Mouse (Mus musculus) heart, embryonic 14.5 days (tissue): ENCODE measurements around the gene Eif2a. TPM values are rescaled to one million over a fixed set of nuclear protein-coding genes. Genes with fewer than 3 reads are reported as not detected.

ENCODE experiments used
- ATAC-seq: fragments of 200-750 bp; cut with Nextera tagmentation; 2 replicates; pipeline ENCODE4 v1.8.0; 2017; ENCODE audit warnings: low read depth, moderate TSS enrichment; ENCODE audit not compliant: insufficient number of reproducible peaks, insufficient read depth, low FRiP score
- H3K27ac ChIP-seq, 2 experiments: fragments of 200-500 bp in 1 of 2; fragments of 300-500 bp in 1 of 2; sonication (generic) in 1 of 2; replicated peaks in 1 of 2; 2 replicates each; pipeline ENCODE4 v1.5.1; 2012 to 2014; ENCODE audit warnings: low read depth in 2 of 2, low read length in 2 of 2, control low read depth in 1 of 2, mild to moderate bottlenecking in 1 of 2, mixed read lengths in 1 of 2; ENCODE audit not compliant: control insufficient read depth in 1 of 2, insufficient read depth in 1 of 2
- H3K27me3 ChIP-seq: fragments of 300-500 bp; sonication (generic); 2 replicates; pipeline ENCODE4 v1.6.1; 2014; ENCODE audit warnings: mild to moderate bottlenecking, low read length, control low read depth; ENCODE audit not compliant: control insufficient read depth, insufficient read depth
- H3K36me3 ChIP-seq: fragments of 300-500 bp; sonication (generic); 2 replicates; pipeline ENCODE4 v1.6.1; 2014; ENCODE audit warnings: mild to moderate bottlenecking, control low read depth, low read length, mixed read lengths; ENCODE audit not compliant: control insufficient read depth, insufficient read depth
- H3K4me1 ChIP-seq, 2 experiments: fragments of 200-500 bp in 1 of 2; fragments of 300-500 bp in 1 of 2; sonication (generic) in 1 of 2; 2 replicates each; pipeline ENCODE4 v1.6.1; 2012 to 2014; ENCODE audit warnings: low read length in 2 of 2, control low read depth in 1 of 2, mixed read lengths in 1 of 2; ENCODE audit not compliant: control insufficient read depth in 2 of 2, insufficient read depth in 2 of 2
- H3K4me2 ChIP-seq: fragments of 300-500 bp; sonication (generic); 2 replicates; pipeline ENCODE4 v1.6.1; 2014; ENCODE audit warnings: mild to moderate bottlenecking, low read length
- H3K4me3 ChIP-seq, 2 experiments: fragments of 200-500 bp in 1 of 2; fragments of 300-500 bp in 1 of 2; sonication (generic) in 1 of 2; 2 replicates each; pipeline ENCODE4 v1.5.1; 2012 to 2014; ENCODE audit warnings: low read length in 2 of 2, mild to moderate bottlenecking in 2 of 2, control low read depth in 1 of 2, low read depth in 1 of 2, moderate library complexity in 1 of 2; ENCODE audit not compliant: control insufficient read depth in 1 of 2, insufficient read depth in 1 of 2
- H3K9ac ChIP-seq: fragments of 300-500 bp; sonication (generic); 2 replicates; pipeline ENCODE4 v1.6.1; 2014; ENCODE audit warnings: mild to moderate bottlenecking, low read length
- H3K9me3 ChIP-seq: fragments of 300-500 bp; sonication (generic); 2 replicates; pipeline ENCODE4 v1.6.1; 2016; ENCODE audit warnings: low read length, control low read depth; ENCODE audit not compliant: control insufficient read depth
- WGBS: fragments of 180-500 bp; shearing (Covaris S2); extraction: QIAGEN DNeasy Blood & Tissue Kit; methylation state at CpG from one replicate; pipeline ENCODE4 v1.1.7; 2014; 5-methylcytosine and 5-hydroxymethylcytosine counted together
- polyA plus RNA-seq: library from polyadenylated mRNA; unstranded; fragments of >200 nt; fragmentation: Nextera tagmentation; extraction: Ambion mirVana; gene quantifications from 2 replicates; pipeline ENCODE4 v1.2.1, GENCODE M21; 2014

Gene Eif2a
- polyA plus RNA-seq, 1 experiment from 2014 or later, result 40.7 TPM

DNA sequence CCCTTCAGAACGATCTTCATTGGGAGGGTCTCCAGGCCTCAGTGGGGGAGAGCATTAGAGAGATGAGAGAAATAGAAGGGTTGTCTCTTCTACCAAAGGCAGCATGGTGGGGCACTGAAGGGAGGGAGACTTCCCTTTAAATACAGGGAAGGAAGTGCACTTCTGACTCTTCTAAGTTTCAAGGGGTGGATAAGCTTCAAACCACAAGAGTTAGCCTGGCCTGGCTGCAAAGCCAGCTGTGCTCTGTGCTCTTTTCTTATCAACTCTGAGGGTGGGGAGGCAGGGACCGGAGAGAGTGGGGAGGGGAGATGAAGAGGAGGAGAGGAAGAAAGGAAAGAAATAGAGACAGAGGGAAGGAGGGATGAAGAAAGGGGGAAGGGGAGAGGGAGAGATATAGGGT lies 23.7 kb upstream of the Eif2a start:
- H3K9ac ChIP-seq, result no peak overlapping the region
- WGBS, result 29% methylated on average over 2 of the region's 2 CpGs
- no peaks in the 10 kb centered on the region for H3K36me3 ChIP-seq
- no peak for ATAC-seq
- no peak overlapping the region for H3K27ac ChIP-seq
- H3K9me3 ChIP-seq, result no peaks in the 10 kb centered on the region
- H3K4me3 ChIP-seq, result no peak overlapping the region
- H3K4me2 ChIP-seq, result no peak overlapping the region
- no peaks in the 10 kb centered on the region for H3K27me3 ChIP-seq
- H3K4me1 ChIP-seq, result no peaks in the 10 kb centered on the region

DNA sequence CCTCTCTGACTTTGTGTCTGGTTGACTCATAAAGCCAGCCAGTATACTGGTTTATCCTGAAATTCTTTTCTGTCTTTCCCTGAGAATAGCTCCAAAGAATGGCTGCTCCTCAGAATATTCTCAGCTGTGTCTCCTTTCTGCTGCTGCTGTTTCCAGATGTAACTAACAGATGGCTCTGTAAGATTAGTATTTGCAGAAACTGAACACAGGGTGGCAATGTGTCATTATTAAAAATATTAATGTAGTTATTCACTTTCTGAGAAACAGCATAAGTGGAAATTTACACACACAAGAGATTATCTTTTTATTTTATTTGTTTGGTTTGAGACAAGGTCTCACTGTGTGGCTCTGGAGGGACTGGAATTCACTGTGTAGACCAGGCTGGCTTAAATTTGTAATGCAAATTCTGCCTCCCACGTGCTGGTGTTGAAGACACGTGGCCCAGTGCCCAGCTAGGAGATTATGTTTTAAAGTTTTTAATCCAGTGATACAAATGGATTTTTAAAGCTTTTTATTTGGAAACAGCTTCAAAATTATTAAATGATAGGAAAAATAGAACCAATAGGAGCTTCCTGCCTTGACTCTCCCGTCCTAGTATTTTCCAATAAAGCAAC lies 21.8 kb upstream of the Eif2a start:
- Histone ChIP-seq H3K27me3 (no peaks in the 10 kb centered on the region), H3K4me1 (0 out of 4 replicates have a peak, but pooled peaks cover 0 to 2% of the 10 kb centered on the region in 2 experiments), H3K9me3 (no peaks in the 10 kb centered on the region), H3K4me2 (no peak overlapping the region), H3K36me3 (no peaks in the 10 kb centered on the region), H3K4me3 (no peak overlapping the region), H3K9ac (no peak overlapping the region), H3K27ac (no peak overlapping the region)
- 66% methylated on average over 3 of the region's 3 CpGs for WGBS
- ATAC-seq, result no peak

DNA sequence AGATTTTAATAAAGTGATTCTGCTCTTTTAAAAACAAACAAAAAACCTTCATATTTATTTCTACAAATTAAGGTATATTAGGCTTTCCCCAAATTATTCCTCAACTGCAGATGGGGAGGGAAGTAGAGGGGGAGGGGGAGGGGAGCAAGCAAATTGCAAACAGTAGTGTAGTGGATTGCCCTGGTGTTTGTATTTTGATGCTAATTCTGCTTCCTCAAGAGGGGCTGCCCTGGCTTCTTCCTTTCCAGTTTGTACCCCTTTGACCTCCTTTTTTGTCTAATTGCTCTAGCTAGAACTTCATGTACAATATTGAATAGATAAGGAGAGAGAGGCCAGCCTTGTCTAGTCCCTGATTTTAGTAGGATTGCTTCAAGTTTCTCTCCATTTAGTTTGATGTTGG lies 20.9 kb upstream of the Eif2a start:
- no peak for ATAC-seq
- no peak overlapping the region for H3K27ac ChIP-seq
- H3K36me3 ChIP-seq, result no peaks in the 10 kb centered on the region
- 0 out of 4 replicates have a peak, but pooled peaks cover 0 to 2% of the 10 kb centered on the region in 2 experiments for H3K4me1 ChIP-seq
- H3K27me3 ChIP-seq, result no peaks in the 10 kb centered on the region
- no peaks in the 10 kb centered on the region for H3K9me3 ChIP-seq
- H3K4me3 ChIP-seq, result no peak overlapping the region
- no peak overlapping the region for H3K4me2 ChIP-seq
- H3K9ac ChIP-seq, result no peak overlapping the region

DNA sequence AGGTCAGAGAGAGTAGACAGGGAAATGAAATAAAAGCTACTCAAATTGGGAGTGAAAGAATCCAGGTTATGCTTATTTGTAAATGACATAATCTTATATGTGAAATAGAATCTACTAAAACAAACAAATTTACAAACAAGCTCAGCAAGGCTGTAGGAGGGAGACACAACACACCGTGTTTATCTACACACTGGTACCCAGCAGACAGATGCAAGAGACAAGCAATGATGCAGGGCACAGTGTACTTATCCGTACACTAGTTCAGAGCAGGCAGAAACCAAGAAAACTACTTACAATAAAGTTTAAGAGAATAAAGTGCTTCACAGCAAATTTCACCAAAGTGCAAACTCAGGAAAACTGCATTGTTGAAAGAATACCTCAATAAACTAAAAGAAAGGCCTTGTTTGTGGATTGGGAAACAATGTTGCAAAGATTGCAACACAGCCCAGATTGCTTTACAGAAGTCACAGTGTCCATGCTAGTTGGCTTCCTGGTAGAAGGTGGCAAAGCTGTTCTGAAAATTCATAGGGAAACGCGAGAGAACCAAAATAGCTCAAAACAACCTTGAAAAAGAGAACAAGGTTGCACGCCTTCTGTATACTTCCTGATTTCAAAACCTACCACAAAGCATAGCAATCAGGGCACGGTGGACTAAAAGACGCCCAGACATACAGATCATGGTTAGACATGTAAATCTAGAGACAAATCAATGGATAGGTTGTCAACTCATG lies 17.4 kb upstream of the Eif2a start:
- Histone ChIP-seq H3K9ac (no peak overlapping the region), H3K36me3 (no peaks in the 10 kb centered on the region), H3K4me1 (0 out of 4 replicates have a peak, but pooled peaks cover 0 to 2% of the 10 kb centered on the region in 2 experiments), H3K27me3 (no peaks in the 10 kb centered on the region), H3K27ac (no peak overlapping the region), H3K9me3 (no peaks in the 10 kb centered on the region), H3K4me2 (no peak overlapping the region), H3K4me3 (no peak overlapping the region)
- no peak for ATAC-seq
- 74% methylated on average over 7 of the region's 7 CpGs for WGBS

DNA sequence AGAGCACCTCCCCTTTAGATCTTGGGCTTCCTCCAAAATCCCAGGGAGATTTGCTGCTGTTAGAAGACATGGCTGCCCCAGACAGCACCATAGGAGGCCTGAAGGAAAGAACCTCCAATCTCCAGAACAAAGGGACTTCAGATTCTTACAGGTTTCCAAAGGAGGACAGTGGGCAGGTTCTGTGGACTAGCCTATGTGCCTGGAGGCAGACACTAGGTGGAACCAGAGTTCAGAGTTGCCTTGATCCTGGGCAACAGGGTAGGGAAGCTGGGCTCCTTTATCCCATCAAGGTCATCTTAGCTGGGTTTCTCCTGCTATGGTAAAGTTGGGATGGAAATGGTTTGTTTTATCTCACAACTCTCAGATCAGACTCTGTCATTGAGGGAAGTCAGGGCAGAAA lies 14.0 kb upstream of the Eif2a start:
- Histone ChIP-seq H3K4me3 (no peak overlapping the region), H3K9ac (no peak overlapping the region), H3K27me3 (no peaks in the 10 kb centered on the region), H3K27ac (no peak overlapping the region), H3K4me2 (no peak overlapping the region), H3K4me1 (0 out of 4 replicates have a peak, but pooled peaks cover 0 to 2% of the 10 kb centered on the region in 2 experiments), H3K36me3 (no peaks in the 10 kb centered on the region), H3K9me3 (no peaks in the 10 kb centered on the region)
- no peak for ATAC-seq

DNA sequence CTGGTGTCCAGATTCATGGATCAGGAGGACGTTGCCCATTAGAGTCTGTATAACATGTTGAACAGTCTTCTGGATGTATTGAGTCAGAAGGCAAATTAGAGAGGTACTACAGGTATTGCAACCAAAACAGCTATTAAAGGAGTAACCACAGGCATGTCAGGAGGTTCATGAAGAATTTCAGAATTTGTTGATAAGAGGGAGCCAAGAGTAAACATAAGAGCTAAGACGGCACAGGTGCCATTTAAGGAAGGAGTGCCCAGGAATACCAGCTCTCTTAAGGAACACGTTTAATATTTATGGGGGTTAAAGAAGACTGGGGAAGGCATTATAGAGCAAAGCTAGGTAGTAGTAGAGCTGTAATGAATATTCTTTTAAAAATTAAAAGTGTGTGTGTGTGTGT lies 12.9 kb upstream of the Eif2a start:
- H3K4me3 ChIP-seq, result no peak overlapping the region
- no peak overlapping the region for H3K4me2 ChIP-seq
- no peak overlapping the region for H3K9ac ChIP-seq
- 69% methylated on average over 3 of the region's 3 CpGs for whole genome bisulfite sequencing
- H3K27ac ChIP-seq, result no peak overlapping the region
- 0 out of 4 replicates have a peak, but pooled peaks cover 0 to 2% of the 10 kb centered on the region in 2 experiments for H3K4me1 ChIP-seq
- H3K36me3 ChIP-seq, result no peaks in the 10 kb centered on the region
- H3K27me3 ChIP-seq, result no peaks in the 10 kb centered on the region
- H3K9me3 ChIP-seq, result no peaks in the 10 kb centered on the region
- no peak for ATAC-seq

DNA sequence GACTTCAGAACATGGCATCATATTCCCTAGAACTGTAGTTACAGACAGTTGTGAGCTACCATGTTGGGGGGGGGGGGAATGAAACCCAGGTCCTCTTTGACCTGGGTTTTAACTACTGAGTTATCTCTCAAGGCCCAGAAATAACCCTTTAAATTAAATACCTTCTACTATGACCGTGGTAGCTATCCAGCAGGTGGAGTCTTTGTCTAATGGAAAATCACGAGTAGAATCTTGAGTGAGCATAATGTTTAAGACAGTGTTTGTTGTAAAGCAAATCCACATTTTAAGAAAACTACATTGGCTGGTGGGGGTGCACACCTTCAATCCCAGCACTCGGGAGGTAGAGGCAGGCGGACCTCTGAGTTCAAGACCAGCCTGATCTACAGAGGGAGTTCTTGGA lies 12.1 kb upstream of the Eif2a start:
- H3K4me3 ChIP-seq, result no peak overlapping the region
- H3K9ac ChIP-seq, result no peak overlapping the region
- no peaks in the 10 kb centered on the region for H3K36me3 ChIP-seq
- H3K27ac ChIP-seq, result no peak overlapping the region
- H3K4me1 ChIP-seq, result no peaks in the 10 kb centered on the region
- no peaks in the 10 kb centered on the region for H3K27me3 ChIP-seq
- ATAC-seq, result no peak
- no peak overlapping the region for H3K4me2 ChIP-seq
- 77% methylated on average over 4 of the region's 4 CpGs for WGBS
- H3K9me3 ChIP-seq, result no peaks in the 10 kb centered on the region
